Mouse (Mus musculus) liver, embryonic 13.5 days (tissue): Measurements from ENCODE around the gene St6gal2. TPM values are rescaled to one million over a fixed set of nuclear protein-coding genes. Genes with fewer than 3 reads are reported as not detected.

Experiments
- ATAC-seq: fragments of 200-750 bp; cut with Nextera tagmentation; 2 replicates; pipeline ENCODE4 v1.8.0; 2017; ENCODE audit warnings: low read depth, mild to moderate bottlenecking, moderate number of reproducible peaks, moderate library complexity
- DNase-seq: peaks from one replicate; pipeline ENCODE4 v3.0.0; 2022
- H3K27ac ChIP-seq: fragments of 300-500 bp; sonication (generic); 2 replicates; pipeline ENCODE4 v1.5.1; 2015; ENCODE audit warnings: moderate library complexity, mild to moderate bottlenecking, inconsistent platforms
- H3K27me3 ChIP-seq: fragments of 300-500 bp; sonication (generic); 2 replicates; pipeline ENCODE4 v1.6.1; 2015; ENCODE audit warnings: mild to moderate bottlenecking, inconsistent platforms
- H3K36me3 ChIP-seq: fragments of 300-500 bp; sonication (generic); 2 replicates; pipeline ENCODE4 v1.6.1; 2015; ENCODE audit warnings: mild to moderate bottlenecking, inconsistent platforms
- H3K4me1 ChIP-seq: fragments of 300-500 bp; sonication (generic); replicated peaks from 2 replicates; pipeline ENCODE4 v1.6.1; 2015; ENCODE audit warnings: inconsistent platforms
- H3K4me2 ChIP-seq: fragments of 300-500 bp; sonication (generic); 2 replicates; pipeline ENCODE4 v1.6.1; 2015; ENCODE audit warnings: inconsistent platforms, mild to moderate bottlenecking, moderate library complexity
- H3K4me3 ChIP-seq: fragments of 300-500 bp; sonication (generic); replicated peaks from 2 replicates; pipeline ENCODE4 v1.5.1; 2015; ENCODE audit warnings: mild to moderate bottlenecking, inconsistent platforms
- H3K9ac ChIP-seq: fragments of 300-500 bp; sonication (generic); 2 replicates; pipeline ENCODE4 v1.6.1; 2015; ENCODE audit warnings: mild to moderate bottlenecking, inconsistent platforms
- H3K9me3 ChIP-seq: fragments of 300-500 bp; sonication (generic); replicated peaks from 2 replicates; pipeline ENCODE4 v1.6.1; 2016; ENCODE audit warnings: inconsistent platforms
- WGBS: fragments of 180-500 bp; shearing (Covaris S2); methylation state at CpG from one replicate; pipeline ENCODE4 v1.1.7; 2015; ENCODE audit not compliant: insufficient replicate concordance; 5-methylcytosine and 5-hydroxymethylcytosine counted together
- polyA plus RNA-seq: library from polyadenylated mRNA; unstranded; fragments of >200 nt; fragmentation: Nextera tagmentation; extraction: Ambion mirVana; gene quantifications from 2 replicates; pipeline ENCODE4 v1.2.1, GENCODE M21; 2015

The St6gal2 gene
- 0.12 TPM in 1 of 2 replicates, not detected in the other for polyA plus RNA-seq

- Histone ChIP-seq H3K36me3 (no peaks in the 10 kb centered on the region), H3K4me1 (no peaks in the 10 kb centered on the region), H3K4me3 (peak within 1 kb of the TSS; percentile 43), H3K9me3 (no peaks in the 10 kb centered on the region), H3K4me2 (peak within 1 kb of the TSS; percentile 54), H3K9ac (no peak within 1 kb of the TSS), H3K27me3 (peaks cover 42% of the 10 kb centered on the region), H3K27ac (no peak within 1 kb of the TSS)
- 2% methylated on average over 84 of the region's 84 CpGs for WGBS
- DNase-seq (no peak), ATAC-seq (no peak)
Measured at GRCm38 (mm10) chr17:55445250-55446184, at the start of gene St6gal2. Gene St6gal2 (plus strand): TSS chr17:55445382.

- H3K27me3 ChIP-seq, result no peaks in the 10 kb centered on the region
- ATAC-seq (no peak), DNase-seq (no peak)
- H3K27ac ChIP-seq, result no peak overlapping the region
- no peak overlapping the region for H3K4me3 ChIP-seq
- H3K4me1 ChIP-seq, result no peaks in the 10 kb centered on the region
- WGBS, result 59% methylated on average over 2 of the region's 2 CpGs
- no peaks in the 10 kb centered on the region for H3K9me3 ChIP-seq
- H3K4me2 ChIP-seq, result no peak overlapping the region
- H3K9ac ChIP-seq, result no peak overlapping the region
- H3K36me3 ChIP-seq, result no peaks in the 10 kb centered on the region
Measured at GRCm38 (mm10) chr17:55406043-55406442, 39.1 kb upstream of the St6gal2 start.

- Histone ChIP-seq H3K36me3 (no peaks in the 10 kb centered on the region), H3K4me2 (no peak overlapping the region), H3K4me1 (no peaks in the 10 kb centered on the region), H3K27ac (no peak overlapping the region), H3K4me3 (no peak overlapping the region), H3K9ac (no peak overlapping the region), H3K9me3 (no peaks in the 10 kb centered on the region), H3K27me3 (no peaks in the 10 kb centered on the region)
- no peak for DNase-seq
- WGBS, result 63% methylated on average over 2 of the region's 2 CpGs
- no peak for ATAC-seq
Measured at GRCm38 (mm10) chr17:55416519-55416918, 28.7 kb upstream of the St6gal2 start.

- no peaks in the 10 kb centered on the region for H3K4me1 ChIP-seq
- WGBS, result 2% methylated on average over 6 of the region's 6 CpGs
- ATAC-seq, result no peak
Measured at GRCm38 (mm10) chr17:55446185-55446527, 974 bp downstream of the St6gal2 start.

GRCm38 (mm10) chr17:55446698-55447097, 1.5 kb downstream of the St6gal2 start:
- Histone ChIP-seq H3K27me3 (peaks cover 42% of the 10 kb centered on the region), H3K9ac (no peak overlapping the region), H3K4me1 (no peaks in the 10 kb centered on the region), H3K27ac (no peak overlapping the region), H3K4me2 (no peak overlapping the region), H3K4me3 (no peak overlapping the region), H3K36me3 (no peaks in the 10 kb centered on the region), H3K9me3 (no peaks in the 10 kb centered on the region)
- ATAC-seq, result no peak
- no peak for DNase-seq
- 32% methylated on average over 4 of the region's 4 CpGs for WGBS

More at GRCm38 (mm10) chr17:55446185-55446527, 974 bp downstream of the St6gal2 start:
- Histone ChIP-seq H3K27me3 (peaks cover 42% of the 10 kb centered on the region), H3K9me3 (no peaks in the 10 kb centered on the region), H3K36me3 (no peaks in the 10 kb centered on the region), H3K4me2 (peak overlapping the region; percentile 54), H3K4me3 (peak overlapping the region; percentile 43), H3K27ac (no peak overlapping the region), H3K9ac (no peak overlapping the region)
- no peak for DNase-seq

GRCm38 (mm10) chr17:55450943-55451342, 5.8 kb downstream of the St6gal2 start:
- DNase-seq (no peak), ATAC-seq (no peak)
- Histone ChIP-seq H3K4me1 (no peaks in the 10 kb centered on the region), H3K9me3 (no peaks in the 10 kb centered on the region), H3K4me3 (no peak overlapping the region), H3K27me3 (peaks cover 22% of the 10 kb centered on the region), H3K27ac (no peak overlapping the region), H3K36me3 (no peaks in the 10 kb centered on the region), H3K9ac (no peak overlapping the region), H3K4me2 (no peak overlapping the region)
- 48% methylated on average over 2 of the region's 2 CpGs for WGBS

GRCm38 (mm10) chr17:55454487-55454886, 9.3 kb downstream of the St6gal2 start:
- DNase-seq, result no peak
- Histone ChIP-seq H3K4me3 (no peak overlapping the region), H3K4me2 (no peak overlapping the region), H3K9me3 (no peaks in the 10 kb centered on the region), H3K9ac (no peak overlapping the region), H3K27me3 (no peaks in the 10 kb centered on the region), H3K27ac (no peak overlapping the region), H3K4me1 (no peaks in the 10 kb centered on the region), H3K36me3 (no peaks in the 10 kb centered on the region)
- WGBS, result 41% methylated on average over 3 of the region's 3 CpGs
- no peak for ATAC-seq

- ATAC-seq (no peak), DNase-seq (no peak)
- Histone ChIP-seq H3K9me3 (no peaks in the 10 kb centered on the region), H3K27me3 (no peaks in the 10 kb centered on the region), H3K9ac (no peak overlapping the region), H3K27ac (no peak overlapping the region), H3K36me3 (no peaks in the 10 kb centered on the region), H3K4me2 (no peak overlapping the region), H3K4me1 (no peaks in the 10 kb centered on the region), H3K4me3 (no peak overlapping the region)
- 34% methylated on average over 1 of the region's 1 CpGs for WGBS
Measured at GRCm38 (mm10) chr17:55460187-55460586, 15.0 kb downstream of the St6gal2 start.

- no peaks in the 10 kb centered on the region for H3K4me1 ChIP-seq
- no peaks in the 10 kb centered on the region for H3K9me3 ChIP-seq
- no peaks in the 10 kb centered on the region for H3K27me3 ChIP-seq
- no peak overlapping the region for H3K9ac ChIP-seq
- H3K27ac ChIP-seq, result no peak overlapping the region
- WGBS, result 51% methylated on average over 3 of the region's 3 CpGs
- H3K4me3 ChIP-seq, result no peak overlapping the region
- DNase-seq, result no peak
- no peak for ATAC-seq
- no peak overlapping the region for H3K4me2 ChIP-seq
- H3K36me3 ChIP-seq, result no peaks in the 10 kb centered on the region
Measured at GRCm38 (mm10) chr17:55467579-55467978, 22.4 kb downstream of the St6gal2 start.

GRCm38 (mm10) chr17:55468963-55469362, 23.8 kb downstream of the St6gal2 start:
- Histone ChIP-seq H3K9ac (no peak overlapping the region), H3K9me3 (no peaks in the 10 kb centered on the region), H3K27me3 (no peaks in the 10 kb centered on the region), H3K36me3 (no peaks in the 10 kb centered on the region), H3K27ac (no peak overlapping the region), H3K4me3 (no peak overlapping the region), H3K4me2 (no peak overlapping the region), H3K4me1 (no peaks in the 10 kb centered on the region)
- no peak for DNase-seq
- ATAC-seq, result no peak

- H3K27me3 ChIP-seq, result no peaks in the 10 kb centered on the region
- no peaks in the 10 kb centered on the region for H3K4me1 ChIP-seq
- H3K4me3 ChIP-seq, result no peak overlapping the region
- H3K4me2 ChIP-seq, result no peak overlapping the region
- no peaks in the 10 kb centered on the region for H3K9me3 ChIP-seq
- DNase-seq, result no peak
- H3K36me3 ChIP-seq, result no peaks in the 10 kb centered on the region
- no peak overlapping the region for H3K27ac ChIP-seq
- WGBS, result 45% methylated on average over 4 of the region's 4 CpGs
- H3K9ac ChIP-seq, result no peak overlapping the region
- ATAC-seq, result no peak
Measured at GRCm38 (mm10) chr17:55475974-55476373, 30.8 kb downstream of the St6gal2 start.

GRCm38 (mm10) chr17:55477361-55477760, 32.2 kb downstream of the St6gal2 start:
- no peaks in the 10 kb centered on the region for H3K36me3 ChIP-seq
- H3K9ac ChIP-seq, result no peak overlapping the region
- no peaks in the 10 kb centered on the region for H3K27me3 ChIP-seq
- H3K9me3 ChIP-seq, result 0 out of 2 replicates have a peak, but pooled peaks cover under 1% of the 10 kb centered on the region
- ATAC-seq (no peak), DNase-seq (no peak)
- H3K27ac ChIP-seq, result no peak overlapping the region
- no peak overlapping the region for H3K4me2 ChIP-seq
- no peaks in the 10 kb centered on the region for H3K4me1 ChIP-seq
- no peak overlapping the region for H3K4me3 ChIP-seq
